Mouse (Mus musculus): ENCODE data around the gene Myo1e. TPM values are rescaled to one million over a fixed set of nuclear protein-coding genes. Genes with fewer than 3 reads are reported as not detected.

Myo1e gene
- polyA plus RNA-seq, 1 experiment from 2014 or later: 11.2 TPM

DNA sequence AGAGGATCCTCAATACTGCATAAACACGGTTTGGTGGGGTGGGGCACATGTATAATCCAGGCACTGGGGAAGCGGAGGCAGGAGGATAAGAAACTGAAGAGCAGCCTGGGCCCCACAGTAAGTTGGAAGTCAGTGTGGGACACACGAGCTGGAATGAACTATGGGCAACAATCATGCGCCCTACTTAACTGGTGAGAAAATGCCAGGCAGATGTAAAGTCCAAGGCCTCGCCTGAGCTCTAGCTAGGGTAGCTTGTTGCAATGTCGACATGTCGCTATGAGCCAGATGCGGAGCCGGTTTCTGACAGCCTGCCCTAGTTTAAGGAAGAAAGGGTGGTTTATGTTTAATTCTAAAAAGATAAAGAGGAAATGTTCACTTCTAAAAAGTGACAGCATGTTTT is 37.9 kb downstream of the Myo1e start:
- Histone ChIP-seq H3K27me3 (ENCODE audit: control insufficient read depth, insufficient read depth, low read length) (no peaks in the 10 kb centered on the region), H3K36me3 (ENCODE audit: control insufficient read depth, insufficient read depth, low read length) (no peaks in the 10 kb centered on the region), H3K4me3 (ENCODE audit: control insufficient read depth in 1 of 2, insufficient read depth in 1 of 2, low read depth in 1 of 2, low read length in 2 of 2) (no peak overlapping the region), H3K4me2 (ENCODE audit: low read length) (no peak overlapping the region), H3K4me1 (ENCODE audit: control insufficient read depth in 2 of 2, insufficient read depth in 2 of 2, low read length in 2 of 2) (peaks cover 17 to 23% of the 10 kb centered on the region in 2 experiments), H3K27ac (replicated peaks in 1 of 2; ENCODE audit: control insufficient read depth in 1 of 2, insufficient read depth in 1 of 2, low read depth in 2 of 2, low read length in 2 of 2) (no peak overlapping the region), H3K9me3 (ENCODE audit: control insufficient read depth, low read length) (no peaks in the 10 kb centered on the region), H3K9ac (ENCODE audit: low read length) (no peak overlapping the region)
- no peak for ATAC-seq (ENCODE audit: insufficient number of reproducible peaks, insufficient read depth, low FRiP score, low read depth)
- 87% methylated on average over 9 of the region's 9 CpGs for WGBS

DNA sequence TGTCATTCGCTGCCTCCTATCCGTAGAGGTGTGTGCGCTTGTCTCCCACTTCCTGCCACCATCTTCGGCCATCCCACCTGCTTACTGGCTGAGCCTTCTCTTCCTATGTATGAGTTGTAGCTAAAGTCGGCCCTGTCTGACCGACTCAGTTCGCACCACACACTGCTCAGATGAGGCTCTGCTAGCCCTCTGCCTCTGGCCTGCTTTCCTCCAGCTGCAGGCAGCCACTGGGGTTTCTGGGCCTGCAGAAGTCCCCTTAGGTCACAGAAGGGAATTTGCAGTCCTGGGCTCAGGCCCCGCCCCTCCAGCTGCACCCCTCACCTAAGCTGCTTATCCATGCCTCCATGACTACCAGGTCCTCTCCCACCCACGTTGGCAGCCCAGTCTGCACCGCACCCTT is 39.3 kb downstream of the Myo1e start:
- H3K9me3 ChIP-seq (ENCODE audit: control insufficient read depth, low read length): no peaks in the 10 kb centered on the region
- H3K4me3 ChIP-seq (ENCODE audit: control insufficient read depth in 1 of 2, insufficient read depth in 1 of 2, low read depth in 1 of 2, low read length in 2 of 2): no peak overlapping the region
- peaks cover 18 to 22% of the 10 kb centered on the region in 2 experiments for H3K4me1 ChIP-seq (ENCODE audit: control insufficient read depth in 2 of 2, insufficient read depth in 2 of 2, low read length in 2 of 2)
- H3K9ac ChIP-seq (ENCODE audit: low read length): no peak overlapping the region
- whole genome bisulfite sequencing: 67% methylated on average over 10 of the region's 10 CpGs
- H3K36me3 ChIP-seq (ENCODE audit: control insufficient read depth, insufficient read depth, low read length): no peaks in the 10 kb centered on the region
- no peak overlapping the region for H3K27ac ChIP-seq (replicated peaks in 1 of 2; ENCODE audit: control insufficient read depth in 1 of 2, insufficient read depth in 1 of 2, low read depth in 2 of 2, low read length in 2 of 2)
- no peak overlapping the region for H3K4me2 ChIP-seq (ENCODE audit: low read length)
- H3K27me3 ChIP-seq (ENCODE audit: control insufficient read depth, insufficient read depth, low read length): no peaks in the 10 kb centered on the region
- no peak for ATAC-seq (ENCODE audit: insufficient number of reproducible peaks, insufficient read depth, low FRiP score, low read depth)

DNA sequence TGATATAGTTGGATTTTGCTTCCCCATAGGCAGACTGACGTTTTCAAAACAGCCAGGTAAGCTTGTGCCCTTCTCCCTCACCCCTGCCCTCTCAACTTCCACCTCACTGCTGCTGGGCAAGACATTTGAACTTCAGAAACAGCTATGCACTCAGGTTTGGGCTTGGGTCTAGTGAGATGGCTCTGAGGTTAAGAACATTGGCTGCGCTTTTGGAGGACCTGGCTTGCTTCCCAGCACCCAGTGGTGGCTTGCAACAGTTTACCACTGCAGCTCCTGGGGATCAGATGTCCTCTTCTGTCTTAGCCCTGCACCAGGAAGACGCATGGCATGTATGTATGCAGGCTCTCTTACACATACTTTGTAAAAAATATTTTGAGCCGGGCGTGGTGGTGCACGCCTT is 40.9 kb downstream of the Myo1e start:
- 91% methylated on average over 6 of the region's 6 CpGs for WGBS
- Histone ChIP-seq H3K4me2 (ENCODE audit: low read length) (no peak overlapping the region), H3K27me3 (ENCODE audit: control insufficient read depth, insufficient read depth, low read length) (no peaks in the 10 kb centered on the region), H3K36me3 (ENCODE audit: control insufficient read depth, insufficient read depth, low read length) (no peaks in the 10 kb centered on the region), H3K4me1 (ENCODE audit: control insufficient read depth in 2 of 2, insufficient read depth in 2 of 2, low read length in 2 of 2) (peaks cover 11 to 13% of the 10 kb centered on the region in 2 experiments; a peak in 3 of 4 replicates), H3K9me3 (ENCODE audit: control insufficient read depth, low read length) (no peaks in the 10 kb centered on the region), H3K4me3 (ENCODE audit: control insufficient read depth in 1 of 2, insufficient read depth in 1 of 2, low read depth in 1 of 2, low read length in 2 of 2) (no peak overlapping the region), H3K9ac (ENCODE audit: low read length) (no peak overlapping the region), H3K27ac (replicated peaks in 1 of 2; ENCODE audit: control insufficient read depth in 1 of 2, insufficient read depth in 1 of 2, low read depth in 2 of 2, low read length in 2 of 2) (no peak overlapping the region)
- no peak for ATAC-seq (ENCODE audit: insufficient number of reproducible peaks, insufficient read depth, low FRiP score, low read depth)

DNA sequence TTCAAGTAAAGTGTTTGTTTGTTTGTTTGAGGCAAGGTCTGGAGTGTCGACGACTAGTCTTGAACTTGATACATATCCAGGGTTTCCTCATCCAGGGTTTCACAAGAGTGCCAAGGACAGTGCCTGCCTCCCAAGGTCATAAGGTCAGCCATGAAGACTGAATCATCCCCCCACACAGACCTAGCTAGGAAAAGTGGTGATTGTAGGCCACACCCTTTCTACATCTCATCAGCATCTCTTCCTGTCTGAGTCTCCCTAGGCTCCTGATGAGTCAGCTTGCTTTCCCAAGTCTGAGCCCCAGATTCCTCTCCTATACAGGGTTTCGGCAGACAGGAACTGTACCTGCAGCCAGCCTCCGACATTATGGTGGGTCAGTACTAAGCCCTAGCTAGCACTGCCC is 41.7 kb downstream of the Myo1e start:
- no peaks in the 10 kb centered on the region for H3K36me3 ChIP-seq (ENCODE audit: control insufficient read depth, insufficient read depth, low read length)
- H3K4me2 ChIP-seq (ENCODE audit: low read length): no peak overlapping the region
- H3K9me3 ChIP-seq (ENCODE audit: control insufficient read depth, low read length): no peaks in the 10 kb centered on the region
- no peak for ATAC-seq (ENCODE audit: insufficient number of reproducible peaks, insufficient read depth, low FRiP score, low read depth)
- H3K27ac ChIP-seq (replicated peaks in 1 of 2; ENCODE audit: control insufficient read depth in 1 of 2, insufficient read depth in 1 of 2, low read depth in 2 of 2, low read length in 2 of 2): no peak overlapping the region
- H3K4me3 ChIP-seq (ENCODE audit: control insufficient read depth in 1 of 2, insufficient read depth in 1 of 2, low read depth in 1 of 2, low read length in 2 of 2): no peak overlapping the region
- no peaks in the 10 kb centered on the region for H3K27me3 ChIP-seq (ENCODE audit: control insufficient read depth, insufficient read depth, low read length)
- H3K4me1 ChIP-seq (ENCODE audit: control insufficient read depth in 2 of 2, insufficient read depth in 2 of 2, low read length in 2 of 2): peaks cover 8 to 14% of the 10 kb centered on the region in 2 experiments; a peak in 3 of 4 replicates
- 81% methylated on average over 4 of the region's 4 CpGs for whole genome bisulfite sequencing
- H3K9ac ChIP-seq (ENCODE audit: low read length): no peak overlapping the region

DNA sequence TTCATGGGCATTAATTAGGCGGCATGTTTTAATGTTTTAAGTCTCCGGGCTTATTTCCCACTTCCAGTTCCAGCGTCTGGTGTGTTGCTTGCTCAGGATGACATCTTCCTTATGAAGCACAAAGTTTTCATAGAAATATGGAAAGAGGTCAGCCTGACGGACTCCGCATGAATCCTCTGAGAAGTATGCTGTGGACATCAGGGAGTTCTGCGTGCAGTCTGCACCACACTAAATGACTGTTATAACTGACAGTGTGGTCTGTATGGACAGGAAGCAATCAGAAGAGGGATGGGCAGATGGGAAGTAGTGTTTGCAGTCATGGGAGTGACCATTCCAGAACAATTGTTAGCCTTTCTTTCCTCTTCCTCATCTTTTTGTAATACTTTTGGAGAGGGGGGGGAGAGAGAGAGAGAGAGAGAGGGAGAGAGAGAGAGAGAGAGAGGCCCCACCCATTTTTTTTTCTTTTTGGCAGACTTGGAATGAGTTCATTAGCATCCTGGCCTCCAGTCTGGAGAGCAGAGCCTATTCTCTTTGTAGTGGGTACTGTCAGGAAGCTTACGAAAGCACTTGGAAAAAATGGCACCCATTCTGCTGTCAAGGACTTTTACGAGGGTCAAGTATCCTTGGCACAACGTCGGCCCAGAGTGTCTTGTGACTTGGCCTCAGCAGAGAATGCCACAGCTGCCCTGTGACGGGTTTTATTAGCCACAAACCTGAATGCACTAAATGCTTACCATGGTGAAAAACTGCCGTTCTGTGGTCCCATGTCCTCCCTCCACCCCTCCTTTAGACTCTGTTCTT is 42.9 kb downstream of the Myo1e start:
- Histone ChIP-seq H3K36me3 (ENCODE audit: control insufficient read depth, insufficient read depth, low read length) (no peaks in the 10 kb centered on the region), H3K27me3 (ENCODE audit: control insufficient read depth, insufficient read depth, low read length) (no peaks in the 10 kb centered on the region), H3K9me3 (ENCODE audit: control insufficient read depth, low read length) (no peaks in the 10 kb centered on the region), H3K9ac (ENCODE audit: low read length) (no peak overlapping the region), H3K4me3 (ENCODE audit: control insufficient read depth in 1 of 2, insufficient read depth in 1 of 2, low read depth in 1 of 2, low read length in 2 of 2) (no peak overlapping the region), H3K4me2 (ENCODE audit: low read length) (no peak overlapping the region), H3K4me1 (ENCODE audit: control insufficient read depth in 2 of 2, insufficient read depth in 2 of 2, low read length in 2 of 2) (peaks cover 5 to 8% of the 10 kb centered on the region in 2 experiments; a peak in 3 of 4 replicates), H3K27ac (replicated peaks in 1 of 2; ENCODE audit: control insufficient read depth in 1 of 2, insufficient read depth in 1 of 2, low read depth in 2 of 2, low read length in 2 of 2) (no peak overlapping the region)
- ATAC-seq (ENCODE audit: insufficient number of reproducible peaks, insufficient read depth, low FRiP score, low read depth): no peak
- WGBS: 67% methylated on average over 12 of the region's 12 CpGs

DNA sequence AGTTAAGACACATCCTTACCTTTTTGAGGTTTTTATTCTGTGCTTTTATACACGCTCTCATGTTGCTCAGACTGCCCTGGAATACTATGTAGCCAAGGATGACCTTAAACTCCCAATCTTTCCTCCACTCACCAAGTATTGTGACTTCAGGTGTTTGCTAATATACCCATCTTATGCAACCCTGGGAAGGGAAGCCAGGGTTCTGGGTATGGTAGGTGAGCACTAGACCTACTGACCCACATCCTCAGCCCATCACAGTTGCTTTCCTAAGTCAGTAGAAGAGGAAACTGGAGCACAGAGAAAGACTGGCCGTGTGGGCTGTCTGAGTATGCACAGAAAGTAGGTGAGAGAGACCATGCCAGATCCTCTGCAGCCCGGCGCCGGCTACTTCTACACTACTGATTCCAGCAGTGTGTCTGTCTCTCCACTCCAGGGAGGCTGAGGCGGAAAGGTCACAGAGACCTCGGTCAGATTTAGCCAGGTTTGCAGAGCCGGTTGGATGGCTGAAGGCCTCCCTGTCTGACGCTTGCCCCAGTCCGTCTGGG is 44.4 kb downstream of the Myo1e start:
- 87% methylated on average over 10 of the region's 10 CpGs for WGBS
- Histone ChIP-seq H3K4me2 (ENCODE audit: low read length) (no peak overlapping the region), H3K27me3 (ENCODE audit: control insufficient read depth, insufficient read depth, low read length) (no peaks in the 10 kb centered on the region), H3K36me3 (ENCODE audit: control insufficient read depth, insufficient read depth, low read length) (no peaks in the 10 kb centered on the region), H3K27ac (replicated peaks in 1 of 2; ENCODE audit: control insufficient read depth in 1 of 2, insufficient read depth in 1 of 2, low read depth in 2 of 2, low read length in 2 of 2) (no peak overlapping the region), H3K4me3 (ENCODE audit: control insufficient read depth in 1 of 2, insufficient read depth in 1 of 2, low read depth in 1 of 2, low read length in 2 of 2) (no peak overlapping the region), H3K4me1 (ENCODE audit: control insufficient read depth in 2 of 2, insufficient read depth in 2 of 2, low read length in 2 of 2) (peaks cover 4 to 8% of the 10 kb centered on the region in 2 experiments; a peak in 3 of 4 replicates), H3K9me3 (ENCODE audit: control insufficient read depth, low read length) (no peaks in the 10 kb centered on the region), H3K9ac (ENCODE audit: low read length) (no peak overlapping the region)
- ATAC-seq (ENCODE audit: insufficient number of reproducible peaks, insufficient read depth, low FRiP score, low read depth): no peak

DNA sequence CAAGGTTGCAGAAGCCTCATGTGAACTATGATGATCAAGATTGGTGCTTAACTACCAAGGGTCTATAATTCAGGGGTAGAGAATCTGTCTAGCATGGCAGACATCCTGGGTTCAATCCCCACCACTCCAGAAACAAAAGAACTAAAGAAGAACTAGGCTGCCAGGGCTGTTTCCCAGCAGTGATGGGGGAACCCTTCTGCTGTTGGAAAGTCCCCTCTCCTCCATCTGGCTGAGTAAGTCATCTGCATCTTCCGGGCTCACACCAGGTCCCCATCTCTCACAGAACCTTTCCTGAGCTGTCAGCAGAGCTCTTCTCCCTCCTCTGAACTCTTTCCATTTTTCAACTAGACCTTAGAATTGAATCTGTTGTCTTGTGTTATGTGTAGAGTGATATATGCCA is 45.9 kb downstream of the Myo1e start:
- Histone ChIP-seq H3K27me3 (ENCODE audit: control insufficient read depth, insufficient read depth, low read length) (no peaks in the 10 kb centered on the region), H3K4me1 (ENCODE audit: control insufficient read depth in 2 of 2, insufficient read depth in 2 of 2, low read length in 2 of 2) (peaks cover 12 to 14% of the 10 kb centered on the region in 2 experiments), H3K36me3 (ENCODE audit: control insufficient read depth, insufficient read depth, low read length) (no peaks in the 10 kb centered on the region), H3K9ac (ENCODE audit: low read length) (no peak overlapping the region), H3K9me3 (ENCODE audit: control insufficient read depth, low read length) (no peaks in the 10 kb centered on the region), H3K4me2 (ENCODE audit: low read length) (no peak overlapping the region), H3K27ac (replicated peaks in 1 of 2; ENCODE audit: control insufficient read depth in 1 of 2, insufficient read depth in 1 of 2, low read depth in 2 of 2, low read length in 2 of 2) (no peak overlapping the region), H3K4me3 (ENCODE audit: control insufficient read depth in 1 of 2, insufficient read depth in 1 of 2, low read depth in 1 of 2, low read length in 2 of 2) (no peak overlapping the region)
- WGBS: 33% methylated on average over 1 of the region's 1 CpGs
- no peak for ATAC-seq (ENCODE audit: insufficient number of reproducible peaks, insufficient read depth, low FRiP score, low read depth)

Data from heart, embryonic 14.5 days (tissue).